Mouse (Mus musculus): ENCODE data around the gene D430041D05Rik.

DNA sequence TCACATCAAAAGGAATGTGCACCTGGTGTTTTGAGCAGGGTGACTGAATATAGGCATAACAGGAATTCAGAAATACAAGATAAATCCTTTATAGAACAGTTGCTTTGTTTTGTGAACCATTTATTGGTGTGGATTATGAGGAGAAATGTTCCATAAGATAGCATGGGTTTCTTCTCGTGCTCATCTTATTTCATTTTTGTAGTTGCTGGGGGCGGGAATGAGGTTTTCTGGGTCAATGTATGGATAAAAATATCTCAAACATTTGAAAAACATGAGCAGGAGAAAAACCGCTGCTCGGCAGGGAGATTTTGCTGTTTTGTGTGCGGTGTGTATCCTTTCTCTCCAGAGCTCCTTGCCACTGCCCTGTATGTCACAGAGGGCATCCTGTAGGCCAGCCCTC lies 168.8 kb downstream of the D430041D05Rik start:
- no peak for TF ChIP-seq ZC3H11A (IDR thresholded peaks at IDR 0.05; ENCODE audit: borderline replicate concordance, low read depth, low read length)
- no peak for TF ChIP-seq ZNF384 (IDR thresholded peaks at IDR 0.05; ENCODE audit: low read depth, low read length)
- no peak for TF ChIP-seq HCFC1 (IDR thresholded peaks at IDR 0.05; ENCODE audit: borderline replicate concordance, insufficient read depth, low read length)

Measured in ES-E14 (cell line).